Mouse (Mus musculus) cerebellum, adult 11-12 months (tissue): ENCODE measurements around the gene Sp4.

Experiments used
- DNase-seq: peaks from one replicate; pipeline ENCODE4 v3.0.0; 2022

Sp4 gene

GRCm38 (mm10) chr12:118301072-118301865 lies at the start of gene Sp4:
Gene Sp4, minus strand, starts transcription at chr12:118301440.
- peak; percentile 96 for DNase-seq

GRCm38 (mm10) chr12:118339107-118339506 lies 37.9 kb upstream of the Sp4 start:
- DNase-seq = no peak

- DNase-seq = no peak
These were observed 37.0 kb upstream of the Sp4 start for GRCm38 (mm10) chr12:118338243-118338642.

DNA sequence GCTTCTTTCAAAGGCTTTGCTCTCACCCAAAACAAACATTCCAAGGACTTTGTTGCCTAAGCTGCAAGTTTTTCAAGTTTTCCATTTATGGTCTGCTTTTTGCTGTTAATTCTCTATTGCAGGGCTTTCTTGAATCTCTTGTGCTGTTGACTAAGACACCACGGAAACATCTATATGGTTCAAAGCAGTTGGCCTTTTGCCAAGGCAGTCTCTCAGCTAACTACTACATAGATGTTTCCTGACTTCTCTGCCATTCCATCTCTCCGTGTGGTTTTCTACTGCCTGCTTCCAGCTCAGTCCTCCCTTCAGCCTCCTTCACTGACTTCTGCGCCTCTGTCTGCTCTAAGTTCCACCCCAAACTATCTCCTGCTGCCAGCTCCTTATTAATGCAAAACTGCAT lies 36.1 kb upstream of the Sp4 start:
- no peak for DNase-seq

- DNase-seq = no peak
These were observed 27.6 kb upstream of the Sp4 start for GRCm38 (mm10) chr12:118328739-118329249.

GRCm38 (mm10) chr12:118327566-118327965 lies 26.3 kb upstream of the Sp4 start:
- no peak for DNase-seq

- no peak for DNase-seq
These were observed 24.9 kb upstream of the Sp4 start for GRCm38 (mm10) chr12:118326161-118326560.

GRCm38 (mm10) chr12:118320076-118320475 lies 18.8 kb upstream of the Sp4 start:
- no peak for DNase-seq

DNA sequence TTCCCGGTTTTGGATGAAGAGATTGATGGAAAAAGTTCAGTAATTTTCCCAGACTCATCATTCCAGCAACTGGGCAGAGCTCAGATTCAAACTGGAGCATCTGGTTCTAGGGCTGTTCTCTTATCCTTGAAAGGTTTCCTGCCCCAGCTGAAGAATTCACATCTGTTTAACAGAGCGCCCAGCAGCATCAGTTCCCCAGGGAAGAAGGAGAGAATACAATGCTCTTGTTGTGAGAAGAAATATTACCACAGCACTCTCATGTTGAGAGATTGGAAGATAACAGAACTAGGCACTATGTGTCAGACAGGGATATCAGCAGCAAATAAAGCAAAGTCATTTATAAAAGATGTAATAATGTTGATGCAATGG lies 13.2 kb upstream of the Sp4 start:
- no peak for DNase-seq

- DNase-seq = no peak
These were observed 12.7 kb upstream of the Sp4 start for GRCm38 (mm10) chr12:118313805-118314476.

GRCm38 (mm10) chr12:118303586-118303985 lies 2.3 kb upstream of the Sp4 start:
- DNase-seq = no peak

DNA sequence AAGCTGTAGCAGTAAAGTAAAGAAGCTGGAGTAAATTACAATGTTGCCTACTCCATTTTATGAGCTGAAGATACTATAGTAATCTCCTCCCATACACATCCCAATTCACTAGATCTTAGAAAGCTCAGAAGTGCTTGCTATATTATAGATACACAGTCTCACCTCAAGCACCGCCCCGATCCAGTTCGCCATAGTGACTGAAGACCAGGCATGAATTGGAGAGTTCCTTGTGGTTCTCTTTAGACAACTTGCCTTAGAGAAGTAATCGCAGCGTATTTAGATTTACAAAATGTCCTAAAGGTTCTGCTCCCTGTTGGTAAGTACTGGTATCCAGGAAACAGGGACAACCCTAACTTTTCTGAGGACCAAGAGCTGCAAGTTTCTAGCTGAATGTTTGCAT lies 1.8 kb upstream of the Sp4 start:
- peak; percentile 41 for DNase-seq

DNA sequence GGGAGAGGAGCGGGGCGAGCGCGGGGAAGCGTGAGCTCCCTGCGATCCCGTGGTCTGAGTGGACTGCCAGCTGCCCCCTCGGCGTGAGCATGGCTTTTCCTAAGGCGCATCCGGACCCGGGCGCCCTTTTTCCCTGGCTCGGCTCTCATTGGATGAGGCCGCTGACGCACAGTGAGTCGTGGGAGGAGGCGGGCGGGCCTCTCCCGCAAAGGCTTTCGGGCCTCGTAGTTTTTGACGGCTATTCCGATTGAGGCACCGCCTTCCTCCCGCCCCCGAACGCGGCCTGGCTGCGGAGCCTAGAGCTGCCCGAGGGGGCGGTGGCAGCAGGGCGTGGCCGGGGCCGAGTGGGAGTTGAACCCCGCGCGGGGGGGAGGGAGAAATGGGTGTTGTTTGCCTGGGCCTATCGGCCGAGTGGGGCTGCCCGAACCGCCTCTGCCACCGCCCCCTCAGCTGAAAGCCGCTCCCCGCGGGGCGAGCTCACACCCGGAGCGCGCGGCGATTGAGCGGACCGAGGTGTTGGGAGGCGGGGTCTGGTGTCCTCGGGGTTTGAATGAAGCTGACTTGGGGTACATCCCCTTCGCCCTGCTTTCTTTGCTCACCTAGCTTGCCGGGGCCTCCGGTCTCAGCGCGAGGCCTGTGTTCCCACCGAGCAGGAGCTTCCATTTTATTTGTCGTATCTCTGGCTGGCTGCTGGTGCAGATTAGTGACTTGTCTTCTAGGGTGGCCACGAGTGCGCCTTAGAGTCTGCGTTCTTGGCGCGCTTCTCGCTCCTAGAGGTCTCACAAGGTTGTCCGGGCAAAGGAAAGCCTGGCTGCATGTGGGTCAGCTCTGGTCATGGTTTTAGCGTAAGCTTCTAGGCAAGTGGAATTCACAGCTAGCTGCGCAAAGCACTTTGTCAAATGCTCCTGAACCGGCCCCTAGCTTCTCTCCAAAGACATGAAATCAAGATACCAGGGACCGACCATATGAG lies 911 bp upstream of the Sp4 start:
- peak; percentile 100 for DNase-seq

GRCm38 (mm10) chr12:118300754-118301071 lies 527 bp downstream of the Sp4 start:
- no peak for DNase-seq

GRCm38 (mm10) chr12:118299956-118300355 lies 1.3 kb downstream of the Sp4 start:
- peak; percentile 65 for DNase-seq

- peak; percentile 51 for DNase-seq
These were observed 2.1 kb downstream of the Sp4 start for GRCm38 (mm10) chr12:118299172-118299571.

DNA sequence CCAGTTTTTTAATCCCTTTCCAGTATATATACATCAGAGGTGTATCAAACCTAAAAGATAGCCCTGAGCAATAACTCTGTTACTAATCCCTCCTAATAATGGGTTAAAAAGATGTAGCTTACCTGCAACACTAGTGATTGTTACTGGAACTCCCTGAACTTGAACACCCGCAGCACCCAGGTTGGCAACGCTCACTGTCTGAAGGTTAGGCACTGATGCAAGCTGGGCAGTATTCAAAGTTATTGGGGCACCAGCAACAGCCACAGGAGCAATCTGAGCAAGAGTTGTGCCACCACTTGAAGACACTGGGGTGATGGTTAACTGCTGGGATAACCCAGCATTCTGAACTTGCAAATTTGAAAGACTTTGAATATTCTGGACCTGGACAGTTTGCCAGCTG lies 2.7 kb downstream of the Sp4 start:
- DNase-seq = peak; percentile 45

GRCm38 (mm10) chr12:118296236-118296635 lies 5.0 kb downstream of the Sp4 start:
- no peak for DNase-seq

- DNase-seq = no peak
These were observed 5.4 kb downstream of the Sp4 start for GRCm38 (mm10) chr12:118295793-118296192.

- no peak for DNase-seq
These were observed 12.3 kb downstream of the Sp4 start for GRCm38 (mm10) chr12:118288947-118289346.

GRCm38 (mm10) chr12:118285099-118285498 lies 16.1 kb downstream of the Sp4 start:
- DNase-seq = no peak

DNA sequence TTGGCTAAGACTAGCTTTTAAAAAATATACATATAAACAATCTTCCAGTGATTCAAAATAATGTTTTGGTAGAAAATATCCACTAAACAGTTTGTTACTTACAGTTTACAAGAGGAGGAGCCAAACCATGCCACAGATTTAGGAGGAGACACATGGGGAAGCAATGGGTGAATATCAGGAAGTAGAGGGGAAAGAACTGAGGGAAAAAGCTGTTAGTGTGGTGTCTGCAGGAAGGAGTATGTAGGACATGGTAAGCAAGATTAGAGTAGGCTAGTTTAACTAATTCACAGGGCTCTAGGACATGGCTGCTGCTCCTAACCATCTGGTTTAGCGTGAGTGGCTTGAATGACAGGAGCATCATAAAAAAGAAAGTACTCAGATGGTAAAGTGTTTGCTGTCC lies 19.3 kb downstream of the Sp4 start:
- no peak for DNase-seq

- DNase-seq = no peak
These were observed 24.9 kb downstream of the Sp4 start for GRCm38 (mm10) chr12:118276385-118276784.
